Mouse (Mus musculus) cerebellum, adult 9-11 months (tissue): ENCODE measurements around the gene 6430550D23Rik.
A peak's percentile ranks its signal among the peaks of the same experiment; 100 is the strongest.
"Not testable (repeated sequence)": the region's sequence is repeated elsewhere in the genome, so short reads cannot be mapped to it uniquely, and the experiment has no call there.

Source experiments
- DNase-seq: peaks from one replicate; pipeline ENCODE4 v3.0.0; 2022

The 6430550D23Rik gene

DNA sequence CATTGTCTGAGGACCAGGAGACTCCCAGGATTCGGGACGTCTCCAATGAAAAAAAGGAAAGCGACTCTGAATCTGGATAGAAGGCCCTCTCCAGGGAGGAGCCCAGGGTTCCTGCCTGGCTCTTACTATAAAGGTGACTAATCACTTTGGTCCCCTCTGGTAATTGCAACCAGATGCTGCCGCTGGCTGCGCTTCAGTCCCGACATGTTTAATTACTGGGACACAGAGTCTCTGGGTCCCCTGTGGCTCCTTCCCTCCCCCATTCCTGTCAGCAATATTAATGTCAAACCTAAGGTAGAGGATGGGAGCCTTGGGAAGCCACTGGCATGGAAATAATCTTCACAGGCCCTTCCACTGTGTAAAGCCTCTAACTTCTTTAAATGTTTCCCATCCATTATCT is 58.4 kb downstream of the 6430550D23Rik start:
- no peak for DNase-seq

DNA sequence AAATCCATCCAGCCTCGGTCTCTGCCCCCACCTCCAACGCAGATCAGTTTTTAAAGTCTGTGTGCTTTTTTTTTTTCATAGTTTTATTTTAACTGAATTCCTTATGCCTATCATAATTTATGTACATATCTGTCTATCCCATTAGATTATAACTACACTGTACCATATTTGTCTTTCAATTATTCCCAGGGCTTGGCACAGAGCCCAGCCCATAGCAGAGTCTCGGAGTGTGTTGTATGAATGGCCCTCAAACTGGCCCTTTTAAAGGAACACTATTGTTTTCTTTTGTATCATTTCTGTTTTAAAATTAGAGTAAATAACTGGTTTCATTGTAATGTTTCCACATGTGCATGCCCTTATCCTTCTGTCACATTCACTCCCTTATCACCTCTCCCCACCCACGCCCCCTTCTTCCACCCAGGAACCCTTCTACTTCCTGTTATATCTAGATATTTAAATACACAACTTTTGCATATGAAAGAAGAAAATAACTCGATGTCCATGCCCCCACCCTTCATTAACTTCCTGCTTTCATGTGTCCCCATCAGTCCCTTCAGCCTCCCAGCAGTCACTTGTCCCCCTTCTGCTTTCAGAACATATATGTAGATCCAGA is 60.3 kb downstream of the 6430550D23Rik start:
- DNase-seq = no peak

DNA sequence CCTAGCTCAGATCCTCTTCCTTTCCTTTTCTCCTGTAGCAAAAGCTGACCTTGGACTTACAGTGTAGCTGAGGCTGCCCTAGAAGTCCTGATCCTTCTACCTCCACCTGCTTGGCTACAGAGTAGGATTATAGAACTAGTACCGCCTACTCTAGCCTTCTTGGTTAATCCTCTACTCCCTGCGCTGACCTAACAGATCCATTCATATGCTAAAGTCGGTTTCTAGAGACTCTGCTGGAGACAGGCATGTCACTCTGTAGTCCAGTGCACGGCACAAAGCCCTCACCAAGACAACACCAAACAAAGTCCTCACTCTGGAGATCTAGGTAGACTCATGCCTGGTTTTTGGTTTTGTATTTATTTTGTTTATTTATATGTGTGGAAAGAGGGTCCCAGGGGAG is 61.3 kb downstream of the 6430550D23Rik start:
- no peak for DNase-seq

DNA sequence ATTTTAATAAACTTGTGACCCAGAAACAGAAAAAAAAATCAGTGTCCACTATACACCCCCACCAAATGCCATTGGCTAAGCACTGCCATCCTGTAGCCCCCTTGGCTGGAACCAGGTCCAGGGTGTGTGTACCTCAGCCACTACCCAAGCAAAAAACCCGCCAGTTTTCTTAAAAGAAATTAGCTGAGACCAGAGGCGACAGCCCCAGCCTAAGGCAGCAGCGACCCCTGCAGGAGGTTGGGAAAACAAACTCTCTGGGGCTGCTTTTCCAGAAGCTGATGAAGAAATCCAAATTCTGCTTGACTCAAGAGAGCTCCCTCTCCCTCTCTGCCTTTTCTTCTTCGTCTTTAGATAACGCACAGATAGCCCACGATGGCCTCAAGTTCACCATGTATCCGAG is 61.7 kb downstream of the 6430550D23Rik start:
- peak; percentile 41 for DNase-seq

DNA sequence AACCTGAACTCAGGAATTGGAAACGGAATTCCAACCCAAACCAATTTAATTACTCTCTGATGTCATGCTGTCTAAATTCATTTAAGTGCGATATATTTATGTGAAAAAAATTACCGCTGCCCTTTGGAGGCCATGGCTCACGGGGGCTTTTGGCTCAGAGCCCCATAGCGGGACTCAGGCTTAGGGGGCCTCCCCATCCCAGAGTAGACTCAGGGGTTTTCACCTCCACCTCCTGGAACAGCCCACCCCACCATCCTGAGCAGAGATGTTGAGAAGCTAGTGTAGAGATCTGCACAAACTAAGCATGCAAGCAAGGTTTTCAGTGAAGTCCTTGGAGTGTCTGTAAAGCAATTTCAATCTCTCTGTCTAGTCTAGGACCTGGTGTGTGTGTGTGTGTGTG is 62.2 kb downstream of the 6430550D23Rik start:
- no peak for DNase-seq

DNA sequence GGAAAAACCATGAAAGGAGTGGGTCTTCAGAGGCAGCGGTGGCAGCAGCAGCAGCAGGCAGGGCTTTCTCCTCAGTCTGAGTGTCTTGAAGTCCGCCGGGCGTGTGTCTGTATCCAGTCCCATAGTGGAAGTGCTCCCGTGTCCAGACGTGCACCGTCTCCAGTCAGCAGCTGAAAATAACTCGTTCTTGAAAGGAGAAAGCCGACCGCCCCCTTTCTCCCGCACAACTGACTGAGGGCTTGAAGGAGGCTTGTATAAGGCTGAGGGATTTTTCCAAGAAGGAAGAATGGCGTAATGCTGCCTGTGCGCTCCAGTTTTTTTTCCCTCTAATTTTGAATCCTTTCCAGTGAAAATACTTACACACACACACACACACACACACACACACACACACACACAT is 62.7 kb downstream of the 6430550D23Rik start, which contains the start of gene Gdf5:
Gene Gdf5, minus strand, starts transcription at position 244 of the 400 bp plus-strand sequence.
- DNase-seq = no peak

DNA sequence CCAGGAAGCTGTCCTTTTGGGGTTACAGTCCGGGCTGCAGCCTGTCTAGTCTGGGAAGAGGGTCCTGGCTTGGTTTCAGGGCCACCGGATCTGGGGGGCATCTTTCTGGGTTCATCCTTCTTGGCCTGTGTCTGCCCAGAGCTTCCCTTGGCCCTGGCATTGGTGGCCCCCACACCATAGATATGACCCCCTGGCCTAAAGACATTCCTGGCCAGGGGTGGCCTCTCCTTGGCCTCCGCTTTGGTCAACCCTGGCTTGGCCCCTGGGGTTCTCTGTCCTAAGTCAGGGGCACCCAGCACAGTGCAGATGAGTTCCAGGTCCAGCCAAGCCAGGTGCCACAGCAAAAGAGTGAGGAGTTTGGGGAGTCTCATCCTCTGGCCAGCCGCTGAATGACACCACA is 63.1 kb downstream of the 6430550D23Rik start:
- DNase-seq = no peak

DNA sequence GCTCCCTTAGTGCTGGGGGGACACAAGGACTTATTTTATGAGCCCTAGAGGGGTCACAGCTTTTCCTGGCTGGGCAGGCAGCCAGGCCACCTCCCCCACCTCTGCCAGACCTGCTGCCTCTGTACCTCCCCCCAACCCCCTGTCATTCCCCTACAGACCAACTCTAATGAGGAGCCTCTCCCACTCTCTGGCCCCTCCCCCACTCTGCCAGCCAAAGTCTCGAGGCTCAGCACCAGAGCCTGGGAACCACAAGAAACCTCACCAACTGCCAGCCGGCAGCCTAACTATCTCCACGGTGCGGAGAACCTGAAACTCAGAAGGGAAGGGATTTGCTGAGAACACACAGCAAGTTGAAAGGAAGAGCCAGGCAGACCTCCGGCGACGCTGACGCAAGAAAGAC is 64.3 kb downstream of the 6430550D23Rik start:
- DNase-seq = no peak

DNA sequence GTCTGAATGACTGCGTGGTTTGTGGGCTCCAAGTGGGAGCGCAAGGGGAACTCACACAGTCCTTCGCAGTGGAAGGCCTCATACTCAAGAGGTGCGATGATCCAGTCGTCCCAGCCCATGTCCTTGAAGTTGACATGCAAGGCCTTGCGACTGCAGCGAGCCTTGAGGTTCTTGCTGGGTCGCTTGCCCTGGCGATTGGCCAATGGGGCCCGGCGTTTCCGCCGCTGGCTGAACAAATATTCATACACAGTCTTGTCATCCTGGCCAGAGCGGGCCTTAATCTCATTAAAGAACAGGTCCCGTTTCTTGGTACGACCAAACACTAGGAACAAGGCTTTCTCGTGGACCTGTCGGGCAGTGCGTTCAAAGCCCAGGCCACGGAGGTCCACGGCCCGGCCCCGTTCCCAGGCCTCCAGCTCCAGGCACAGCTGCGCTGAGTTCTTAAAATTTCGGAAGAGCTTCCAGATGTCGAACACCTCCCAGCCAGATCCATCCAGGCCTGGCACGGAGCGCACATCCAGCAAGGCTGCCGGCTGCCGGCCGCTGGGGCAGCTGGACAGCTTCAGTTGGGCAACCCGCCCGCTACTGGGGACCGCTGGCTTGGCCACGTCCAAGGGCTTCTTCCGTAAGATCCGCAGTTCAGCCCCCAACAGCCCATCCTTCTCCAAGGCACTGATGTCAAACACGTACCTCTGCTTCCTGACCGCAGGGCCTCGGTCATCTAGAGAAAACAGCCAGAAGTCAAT is 65.9 kb downstream of the 6430550D23Rik start:
- no peak for DNase-seq

DNA sequence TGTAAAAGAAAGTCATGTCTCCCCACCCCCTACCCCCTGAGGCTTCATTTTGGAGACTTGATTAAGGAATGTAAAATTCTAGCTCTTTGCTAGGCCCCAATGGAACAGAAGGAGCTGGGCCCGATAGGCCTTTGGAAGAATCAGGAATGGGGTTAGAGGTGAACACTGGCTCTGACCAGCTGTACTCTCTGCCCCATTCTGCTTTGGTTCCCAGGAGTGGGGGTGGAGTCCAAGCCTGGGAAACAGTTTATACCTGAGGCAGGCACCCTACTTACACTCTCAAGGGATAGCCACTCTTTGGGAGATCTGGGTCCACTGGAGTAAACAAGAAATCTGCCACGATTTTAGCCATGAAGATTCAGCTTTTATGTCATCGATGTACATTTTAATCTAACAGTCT is 67.1 kb downstream of the 6430550D23Rik start, which contains the start of gene Gm15557:
Gene Gm15557, plus strand, starts transcription at position 48 of the 400 bp plus-strand sequence.
- no peak for DNase-seq

DNA sequence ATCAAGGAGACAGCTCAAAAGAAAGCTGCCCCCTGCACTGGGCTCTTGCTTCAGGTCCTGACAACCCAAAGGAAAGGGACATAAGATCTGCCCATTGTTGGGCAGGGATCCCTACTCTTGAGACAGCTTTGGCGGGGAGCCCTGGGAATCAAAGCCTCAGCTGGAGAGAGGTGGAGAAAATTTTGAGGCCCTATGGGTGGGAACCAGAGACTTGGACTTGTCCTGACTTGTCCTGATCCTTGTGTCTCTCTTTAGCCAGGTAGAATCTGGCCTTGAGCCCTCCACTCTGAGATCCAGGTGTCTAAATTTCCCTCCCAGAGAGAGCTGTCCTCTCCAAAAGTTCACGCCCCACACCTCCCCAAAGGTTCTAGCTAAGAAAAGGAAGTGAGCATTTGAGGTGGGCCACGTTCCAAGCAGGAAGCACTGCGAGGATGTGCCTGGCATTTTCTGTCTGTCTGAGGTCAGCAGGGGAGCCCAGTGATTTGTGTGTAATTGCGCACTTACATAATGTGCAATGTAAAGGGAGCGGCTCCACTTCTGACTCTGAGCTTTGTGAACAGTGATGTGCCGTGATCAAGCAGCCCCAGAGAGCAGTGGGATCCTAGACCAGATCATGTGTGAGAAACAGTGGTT is 67.8 kb downstream of the 6430550D23Rik start:
- no peak for DNase-seq

DNA sequence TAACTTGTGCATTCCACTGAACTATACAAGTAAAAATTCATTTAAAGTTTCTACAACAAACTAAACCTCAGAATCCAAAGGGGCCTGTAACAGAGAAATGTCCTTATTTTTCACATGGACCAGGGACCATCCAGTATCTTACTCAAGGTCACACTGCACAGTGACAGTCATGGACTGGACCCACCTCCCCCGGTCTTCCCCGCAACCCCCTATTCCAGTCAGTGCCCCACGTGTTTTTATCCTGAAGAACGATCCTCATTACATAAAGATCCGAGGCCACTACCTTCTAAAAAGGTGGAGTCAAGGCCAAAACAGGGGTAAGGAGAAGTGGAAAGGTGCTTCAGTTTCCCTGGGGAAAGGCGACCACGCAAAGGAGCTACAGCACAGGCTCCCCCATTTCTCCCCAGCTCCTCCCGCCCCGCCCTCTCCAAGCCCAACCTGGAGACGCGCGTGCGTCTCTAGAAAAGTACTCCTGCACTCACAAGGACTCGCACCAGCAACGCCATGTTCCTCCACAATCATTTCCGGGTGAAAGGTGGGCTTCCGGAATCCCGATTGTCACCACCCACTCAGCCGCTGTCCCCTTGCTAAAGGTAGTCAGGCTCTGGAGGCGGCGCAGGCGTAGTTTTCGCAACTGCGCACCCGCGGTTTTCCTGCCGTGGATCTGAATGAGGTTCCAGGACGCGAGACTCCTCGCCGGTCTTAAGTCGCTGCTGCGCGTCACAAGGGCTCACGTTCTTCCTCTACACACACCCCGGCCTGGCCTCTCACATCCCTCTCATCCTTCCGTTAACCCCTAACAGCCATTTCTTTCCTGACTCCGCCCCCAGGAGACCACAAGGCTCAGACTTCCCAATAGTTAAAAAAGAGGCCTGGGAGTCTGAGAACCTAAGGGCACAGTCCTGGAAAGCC is 78.0 kb downstream of the 6430550D23Rik start, which contains the start of gene Uqcc1:
Gene Uqcc1, minus strand, starts transcription at position 780 of the 912 bp plus-strand sequence.
- DNase-seq = peak; percentile 94

DNA sequence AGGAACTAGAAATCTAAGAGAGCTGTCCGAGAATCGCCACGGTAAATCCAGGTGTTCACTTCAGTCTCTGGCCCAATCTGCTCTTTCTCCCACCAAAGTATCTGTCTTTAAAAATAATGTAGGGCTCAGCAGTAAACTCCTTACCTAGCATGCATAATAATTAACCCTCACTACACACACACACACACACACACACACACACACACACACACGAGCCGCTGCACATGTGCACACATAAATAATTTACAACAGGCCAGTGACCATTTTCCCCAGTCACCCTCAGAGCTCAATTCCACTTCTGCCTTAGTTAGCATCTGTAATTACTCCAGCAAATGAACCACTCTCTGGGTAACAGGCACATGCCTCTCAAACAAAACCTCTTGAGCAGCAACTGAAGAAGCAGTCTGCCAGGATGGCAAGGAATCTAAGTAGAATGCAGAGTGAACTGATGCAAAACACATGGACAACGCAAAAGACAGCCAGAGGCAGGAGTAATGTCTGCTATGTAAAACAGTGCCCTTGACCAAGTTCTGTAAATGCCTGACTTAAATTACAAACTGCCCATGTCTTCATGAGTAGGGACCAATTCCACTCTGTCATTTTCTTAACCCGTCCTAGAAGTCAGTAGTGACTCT is 78.9 kb downstream of the 6430550D23Rik start:
- no peak for DNase-seq

DNA sequence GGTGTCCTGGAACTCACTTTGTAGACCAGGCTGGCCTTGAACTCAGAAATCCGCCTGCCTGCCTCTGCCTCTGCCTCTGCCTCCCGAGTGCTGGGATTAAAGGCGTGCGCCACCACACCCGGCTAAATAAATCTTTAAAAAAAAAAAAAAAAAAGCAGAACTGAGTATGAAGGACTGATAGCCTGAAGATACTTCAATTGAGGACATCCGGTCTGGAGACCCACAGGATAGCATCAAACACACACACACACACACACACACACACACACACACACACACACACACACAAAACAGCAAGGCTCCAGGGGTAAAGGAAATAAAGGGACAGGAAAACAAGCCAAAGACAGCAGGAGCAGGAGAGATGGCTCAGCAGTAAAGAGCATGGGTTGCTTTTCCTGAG is 82.6 kb downstream of the 6430550D23Rik start:
- not testable (repeated sequence) for DNase-seq
